Mouse (Mus musculus): ENCODE data around the gene Trim44.

DNA sequence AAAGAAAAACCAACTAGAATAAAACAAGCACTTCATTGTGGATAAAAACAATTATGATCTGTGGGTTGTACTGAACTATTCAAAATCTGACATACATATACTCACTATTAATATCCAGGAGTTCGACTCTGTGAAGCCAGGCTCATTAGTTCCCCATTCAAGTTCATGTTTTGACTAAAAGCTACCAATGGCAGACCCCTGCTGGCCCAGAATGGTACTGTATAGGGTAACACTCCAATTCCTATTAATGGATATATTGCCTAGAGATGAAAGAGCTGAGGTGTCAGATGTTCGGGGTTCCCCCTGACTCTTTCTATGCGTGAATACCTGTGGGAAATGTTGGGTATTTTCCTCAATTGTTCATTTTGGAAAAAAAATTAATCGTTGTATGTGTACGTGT lies 117.6 kb downstream of the Trim44 start:
- TF ChIP-seq GATA1 (IDR thresholded peaks at IDR 0.05; ENCODE audit: low read length), result no peak
- no peak for TF ChIP-seq TAL1 (IDR thresholded peaks at IDR 0.05; ENCODE audit: low read length)

All from erythroblast, embryonic 14.5 days (primary cell).